Mouse (Mus musculus) heart, embryonic 10.5 days (tissue): ENCODE measurements around the gene Uts2r. TPM values are rescaled to one million over a fixed set of nuclear protein-coding genes. Genes with fewer than 3 reads are reported as not detected.

Experiments used
- polyA plus RNA-seq: library from polyadenylated mRNA; unstranded; fragments of >200 nt; fragmentation: Nextera tagmentation; extraction: Ambion mirVana; gene quantifications from 2 replicates; pipeline ENCODE4 v1.2.1, GENCODE M21; 2016

Gene Uts2r
- polyA plus RNA-seq, 1 experiment from 2014 or later: 0.08 TPM

Other genes with a start within 250 kb of the Uts2r start
- 6.0 and 6.5 TPM in 2 replicates for gene Ccdc57, start 227.4 kb upstream of the Uts2r start, polyA plus RNA-seq
- gene Slc16a3, start 211.8 kb upstream of the Uts2r start, polyA plus RNA-seq: 416 and 440 TPM in 2 replicates
- gene Csnk1d, start 168.9 kb upstream of the Uts2r start, polyA plus RNA-seq: 85.2 and 99.8 TPM in 2 replicates
- gene Cd7, start 120.9 kb upstream of the Uts2r start, polyA plus RNA-seq: not detected in 2 replicates
- not detected in 2 replicates for gene Sectm1b, start 96.7 kb upstream of the Uts2r start, polyA plus RNA-seq
- gene Sectm1a, start 79.1 kb upstream of the Uts2r start, polyA plus RNA-seq: not detected in 2 replicates
- not detected in 2 replicates for gene Tex19.2, start 41.6 kb upstream of the Uts2r start, polyA plus RNA-seq
- gene Tex19.1, start 14.1 kb upstream of the Uts2r start, polyA plus RNA-seq: 0.10 and 0.14 TPM in 2 replicates
- gene Hexdc, start 44.2 kb downstream of the Uts2r start, polyA plus RNA-seq: 5.3 and 7.6 TPM in 2 replicates
- 29.1 and 29.8 TPM in 2 replicates for gene Ogfod3, start 44.4 kb downstream of the Uts2r start, polyA plus RNA-seq
- 22.9 and 28.0 TPM in 2 replicates for gene Cybc1, start 69.1 kb downstream of the Uts2r start, polyA plus RNA-seq
- 48.6 and 60.0 TPM in 2 replicates for gene Narf, start 77.0 kb downstream of the Uts2r start, polyA plus RNA-seq
- 6.5 and 9.3 TPM in 2 replicates for gene Foxk2, start 99.7 kb downstream of the Uts2r start, polyA plus RNA-seq
- 85.9 and 90.0 TPM in 2 replicates for gene Wdr45b, start 194.2 kb downstream of the Uts2r start, polyA plus RNA-seq
- 1.8 and 3.7 TPM in 2 replicates for gene Rab40b, start 228.0 kb downstream of the Uts2r start, polyA plus RNA-seq